Mouse (Mus musculus) gastrocnemius, postnatal 10 days (tissue): ENCODE data around the gene Fam122a. TPM values are rescaled to one million over a fixed set of nuclear protein-coding genes. Genes with fewer than 3 reads are reported as not detected.

Source experiments
- DNase-seq: peaks from one replicate; pipeline ENCODE4 v3.0.0; 2021; ENCODE audit warnings: mixed read lengths
- total RNA-seq, 2 experiments: library from RNA; stranded (reverse); gene quantifications; 2 replicates each; pipeline ENCODE4 v1.2.3; 2021

Fam122a gene
- total RNA-seq, 2 experiments from 2014 or later, result 20.3 to 22.8 TPM

DNA sequence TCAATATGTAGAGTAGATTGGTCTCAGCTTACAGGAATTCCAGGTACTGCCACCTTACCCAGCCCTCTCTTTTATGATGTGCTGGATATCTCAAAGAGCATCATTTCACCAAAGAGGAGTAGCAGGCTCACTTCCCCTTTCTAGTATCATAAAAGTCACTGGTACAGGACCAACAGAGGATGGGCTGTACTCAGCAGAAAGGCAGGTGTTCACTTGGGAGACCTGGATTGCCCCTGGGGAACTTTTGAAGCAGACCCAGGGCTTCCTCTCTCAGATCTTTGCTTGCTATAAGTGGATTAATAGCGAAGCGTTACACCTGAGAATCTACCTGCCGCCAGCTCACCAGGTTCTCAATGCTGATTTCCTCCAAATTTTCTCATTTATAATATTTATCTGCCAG is 49.1 kb downstream of the Fam122a start:
- no peak for DNase-seq

DNA sequence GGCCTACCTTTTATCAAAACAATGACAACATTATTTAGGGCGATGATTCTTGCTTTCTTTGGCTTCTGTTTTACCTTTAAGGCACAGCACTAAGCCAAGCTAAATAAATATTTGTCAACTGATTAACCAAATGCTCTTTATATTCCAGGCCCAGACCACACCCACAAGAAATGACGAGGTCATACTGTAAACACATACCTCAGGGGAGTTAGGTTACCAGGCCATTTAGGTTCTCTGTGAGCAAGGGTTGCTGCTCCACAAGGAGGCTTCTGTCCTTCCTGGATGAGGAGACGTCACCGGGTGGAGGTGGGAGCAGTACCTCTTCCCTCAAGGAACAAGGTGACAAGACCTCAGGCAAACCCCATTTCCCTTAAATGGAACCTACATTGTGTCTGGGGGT is 49.9 kb downstream of the Fam122a start:
- no peak for DNase-seq

DNA sequence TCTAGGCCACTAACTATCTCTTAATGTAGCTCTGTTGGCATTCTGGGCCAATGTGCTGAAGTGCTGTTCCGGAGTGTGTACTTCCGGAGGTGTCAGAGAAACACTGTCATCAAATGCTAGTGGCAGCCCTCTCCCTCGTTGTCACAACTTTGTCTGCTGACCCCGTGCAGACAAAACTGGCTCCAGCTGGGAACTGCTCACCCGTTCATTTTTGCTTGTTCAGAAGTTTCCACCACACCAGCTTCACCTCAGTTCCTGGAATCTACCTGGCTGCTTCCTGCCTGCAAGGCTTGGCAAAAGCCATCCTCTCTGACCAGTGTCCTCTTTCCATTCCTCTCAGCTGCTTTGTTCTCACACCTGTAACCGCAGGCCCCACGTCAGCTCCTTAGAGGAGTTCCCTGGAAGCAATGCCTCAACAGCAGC is 50.4 kb downstream of the Fam122a start:
- DNase-seq, result no peak

Other genes starting within 250 kb of the Fam122a start
- 10 to 100 TPM; 21.5 to 22.3 TPM for gene Fxn, start 196.8 kb downstream of the Fam122a start, total RNA-seq
- gene Pip5k1b, start 78.5 kb upstream of the Fam122a start, total RNA-seq, result 1 to 10 TPM; 1.2 to 1.6 TPM
- gene Tmem252, start 196.7 kb upstream of the Fam122a start, total RNA-seq, result under 1 TPM; 0.05 TPM